Mouse (Mus musculus): ENCODE results near the gene Slc25a33. TPM values are rescaled to one million over a fixed set of nuclear protein-coding genes. Genes with fewer than 3 reads are reported as not detected.

Gene Slc25a33
- 9.4 TPM for polyA plus RNA-seq (2014; fragmentation: Illumina TruSeq; extraction: RNeasy Lipid Tissue Mini Kit (QIAGEN cat#74804))

GRCm38 (mm10) chr4:149774094-149774470 lies at the start of gene Slc25a33:
TSS of gene Slc25a33 (minus strand) at chr4:149774277.

GRCm38 (mm10) chr4:149737383-149738324 lies 36.4 kb downstream of the Slc25a33 start, which contains the start of gene Tmem201:
TSS of gene Tmem201 (minus strand) at chr4:149738044.

GRCm38 (mm10) chr4:149702210-149702979 lies 71.7 kb downstream of the Slc25a33 start, which contains the start of gene Pik3cd:
TSS of gene Pik3cd (minus strand) at chr4:149702571.

Other genes starting within 250 kb of the Slc25a33 start
- 21.6 TPM for gene Clstn1, start 187.8 kb downstream of the Slc25a33 start, polyA plus RNA-seq (2014; fragmentation: Illumina TruSeq; extraction: RNeasy Lipid Tissue Mini Kit (QIAGEN cat#74804))
- 1.5 TPM for gene Pik3cd, start 71.7 kb downstream of the Slc25a33 start, polyA plus RNA-seq (2014; fragmentation: Illumina TruSeq; extraction: RNeasy Lipid Tissue Mini Kit (QIAGEN cat#74804))
- gene Tmem201, start 36.2 kb downstream of the Slc25a33 start, polyA plus RNA-seq (2014; fragmentation: Illumina TruSeq; extraction: RNeasy Lipid Tissue Mini Kit (QIAGEN cat#74804)) = 1.4 TPM
- 87.7 TPM for gene Spsb1, start 180.8 kb upstream of the Slc25a33 start, polyA plus RNA-seq (2014; fragmentation: Illumina TruSeq; extraction: RNeasy Lipid Tissue Mini Kit (QIAGEN cat#74804))
- gene H6pd, start 234.7 kb upstream of the Slc25a33 start, polyA plus RNA-seq (2014; fragmentation: Illumina TruSeq; extraction: RNeasy Lipid Tissue Mini Kit (QIAGEN cat#74804)) = 9.2 TPM